Mouse (Mus musculus): ENCODE measurements around the gene Rtl6.

Gene Rtl6

GRCm38 (mm10) chr15:84557189-84557921, at the start of gene Rtl6:
Gene Rtl6 (minus strand): TSS chr15:84557823.
- peak; percentile 48 for DNase-seq (ENCODE audit: low spot score)

- no peak for DNase-seq (ENCODE audit: low spot score)
These were observed 45.8 kb upstream of the Rtl6 start for GRCm38 (mm10) chr15:84603267-84603963.

- no peak for DNase-seq (ENCODE audit: low spot score)
These were observed 43.5 kb upstream of the Rtl6 start for GRCm38 (mm10) chr15:84600977-84601595.

GRCm38 (mm10) chr15:84598911-84599310, 41.3 kb upstream of the Rtl6 start:
- no peak for DNase-seq (ENCODE audit: low spot score)

DNA sequence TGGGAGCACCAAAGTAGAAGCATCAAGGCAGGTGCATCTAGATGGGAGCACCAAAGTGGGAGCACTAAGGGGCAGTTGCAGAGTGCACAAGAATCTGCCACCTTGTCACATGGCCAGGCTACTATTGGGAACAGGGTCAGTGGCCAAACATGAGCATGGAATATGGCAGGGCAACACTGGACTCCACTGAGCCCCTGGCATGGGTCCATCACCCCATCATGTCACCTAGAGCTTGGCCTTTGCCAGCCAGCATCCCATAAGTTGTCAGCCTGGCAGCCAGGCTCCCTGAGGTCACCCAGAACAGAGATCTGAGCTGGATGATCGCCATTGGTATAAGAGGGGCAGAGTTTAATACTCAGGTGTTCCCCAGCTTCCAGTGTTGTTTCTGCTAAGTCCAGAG, 40.2 kb upstream of the Rtl6 start:
- no peak for DNase-seq (ENCODE audit: low spot score)

DNA sequence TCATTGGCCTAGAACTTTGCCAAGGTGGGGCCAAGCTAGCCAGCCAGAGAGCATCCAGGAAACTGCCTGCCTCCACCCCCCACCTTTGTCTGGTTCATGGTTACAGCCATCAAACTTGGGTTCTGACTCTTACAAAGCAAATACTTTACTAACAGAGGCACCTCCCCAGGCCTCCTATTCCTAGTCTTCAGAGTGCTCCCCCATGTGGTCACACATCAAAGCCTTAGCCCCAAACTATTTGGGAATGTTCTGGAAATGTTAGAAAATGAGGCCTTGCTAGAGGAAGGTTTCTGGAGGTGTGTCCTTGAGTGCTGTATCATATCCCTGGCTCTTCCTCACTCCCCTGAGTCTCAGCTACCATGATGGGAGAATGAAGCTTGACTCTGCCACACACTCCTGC, 39.4 kb upstream of the Rtl6 start:
- no peak for DNase-seq (ENCODE audit: low spot score)

DNA sequence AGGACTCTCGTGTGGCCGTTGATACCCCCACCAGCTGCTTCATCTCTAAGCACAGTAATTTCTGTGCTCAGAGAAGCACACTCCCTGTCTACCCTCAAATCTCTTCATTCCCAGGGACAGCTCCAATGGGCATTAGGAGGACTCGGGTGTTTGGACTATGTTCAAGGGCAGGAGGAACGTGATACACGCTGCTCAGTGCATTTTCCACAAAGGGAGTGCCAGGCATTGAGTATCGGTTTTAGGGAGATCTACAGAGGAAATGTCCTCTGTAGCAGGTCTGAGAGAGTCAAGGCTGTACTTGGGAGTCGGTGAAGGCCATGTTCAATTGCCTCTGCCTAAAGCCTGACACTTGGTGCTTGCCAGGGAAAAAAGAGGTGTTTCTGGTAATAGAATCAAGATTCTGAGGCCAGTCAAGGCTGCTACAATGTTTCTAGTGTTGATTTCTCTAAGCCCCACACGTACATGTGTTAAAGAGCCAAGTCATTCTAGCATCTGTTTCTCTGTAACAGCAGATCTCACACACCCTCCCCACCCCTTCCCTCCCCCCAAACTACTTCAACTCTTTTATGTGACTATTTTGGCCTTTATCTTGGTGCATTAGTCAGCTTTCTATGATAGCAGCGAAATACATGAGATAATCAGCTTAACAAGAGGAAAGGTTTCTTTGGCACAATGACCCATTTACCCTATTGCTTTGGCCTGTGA, 37.8 kb upstream of the Rtl6 start:
- no peak for DNase-seq (ENCODE audit: low spot score)

DNA sequence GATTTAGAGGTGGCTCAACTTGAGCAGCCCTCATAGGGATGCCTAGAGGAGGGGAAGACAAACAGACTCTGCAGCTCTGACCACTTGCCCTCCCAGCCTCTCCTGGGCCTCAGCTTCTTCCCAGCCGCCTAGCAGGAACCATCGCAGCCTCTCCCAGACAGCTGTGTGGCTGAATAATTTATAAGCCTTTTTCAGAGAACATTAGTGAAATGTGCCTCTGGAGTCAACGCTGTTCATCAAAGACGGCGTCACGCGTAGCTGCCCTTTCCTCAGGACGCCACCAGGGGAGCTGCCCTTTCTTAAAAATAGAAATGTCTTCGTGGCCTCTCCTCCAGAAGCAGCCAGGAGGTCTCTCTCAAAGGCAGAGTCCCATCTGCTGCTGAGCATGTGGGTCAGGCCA, 35.9 kb upstream of the Rtl6 start:
- no peak for DNase-seq (ENCODE audit: low spot score)

DNA sequence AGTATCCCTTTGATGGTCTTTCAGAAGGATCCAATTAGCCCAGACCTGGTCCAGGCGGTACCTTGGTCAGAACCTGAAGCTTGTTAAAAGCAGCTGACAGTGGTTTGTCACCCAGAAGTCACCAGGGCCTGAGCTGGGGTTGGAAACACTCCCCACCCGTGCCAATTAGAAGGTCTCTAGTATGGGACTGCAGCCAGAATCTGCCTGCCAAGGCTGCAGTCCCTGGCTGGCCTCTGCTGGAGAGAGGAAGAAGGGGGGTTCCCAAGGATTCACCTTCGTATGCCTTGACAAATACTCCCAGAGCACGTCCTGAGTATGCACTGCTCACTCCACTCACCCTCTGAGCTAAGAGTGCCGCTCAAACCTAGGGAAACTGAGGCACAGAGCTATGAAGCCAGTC, 34.6 kb upstream of the Rtl6 start:
- no peak for DNase-seq (ENCODE audit: low spot score)

GRCm38 (mm10) chr15:84591573-84592139, 34.0 kb upstream of the Rtl6 start:
- no peak for DNase-seq (ENCODE audit: low spot score)

DNA sequence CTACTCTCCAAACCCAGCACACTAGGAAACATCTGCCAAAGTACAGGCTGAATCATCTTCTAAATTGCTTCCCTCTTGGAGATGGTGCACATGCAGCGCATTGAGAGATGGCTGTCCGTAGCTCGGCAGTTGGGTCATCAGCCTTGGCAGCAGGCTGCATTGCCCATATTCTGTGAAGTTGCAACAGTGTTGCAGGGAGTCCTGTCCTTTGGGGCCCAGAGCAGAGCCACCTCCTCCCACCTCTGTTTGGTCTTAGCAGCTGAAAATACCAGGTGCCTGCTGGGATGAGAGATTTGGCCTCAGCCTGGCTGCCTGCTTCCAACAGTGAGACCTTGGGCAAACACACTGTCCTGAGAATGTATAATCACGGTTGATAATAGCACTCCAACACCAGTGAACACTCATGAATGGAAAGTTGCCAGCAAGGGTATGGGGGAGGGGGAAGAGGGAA, 30.8 kb upstream of the Rtl6 start:
- DNase-seq (ENCODE audit: low spot score) = no peak

DNA sequence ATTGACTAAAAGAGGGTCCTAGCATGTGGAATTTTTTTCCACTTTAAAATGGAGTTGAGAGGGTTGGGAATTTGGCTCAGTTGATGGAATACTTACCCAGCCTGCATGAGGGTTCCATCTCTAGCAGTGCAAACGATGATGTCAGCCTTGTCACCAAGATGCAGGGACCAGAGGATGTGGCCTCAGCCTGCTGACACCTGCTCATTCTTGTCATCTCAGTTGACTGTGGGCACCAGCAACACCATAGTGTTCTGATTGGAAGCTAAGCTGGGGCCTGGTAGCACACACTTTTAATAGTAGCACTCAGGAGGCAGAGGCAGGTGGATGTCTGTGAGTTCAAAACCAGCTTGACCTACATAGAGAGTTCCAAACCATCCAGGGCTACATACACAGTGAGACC, 21.0 kb upstream of the Rtl6 start:
- no peak for DNase-seq (ENCODE audit: low spot score)

- no peak for DNase-seq (ENCODE audit: low spot score)
These were observed 19.4 kb upstream of the Rtl6 start for GRCm38 (mm10) chr15:84577019-84577418.

DNA sequence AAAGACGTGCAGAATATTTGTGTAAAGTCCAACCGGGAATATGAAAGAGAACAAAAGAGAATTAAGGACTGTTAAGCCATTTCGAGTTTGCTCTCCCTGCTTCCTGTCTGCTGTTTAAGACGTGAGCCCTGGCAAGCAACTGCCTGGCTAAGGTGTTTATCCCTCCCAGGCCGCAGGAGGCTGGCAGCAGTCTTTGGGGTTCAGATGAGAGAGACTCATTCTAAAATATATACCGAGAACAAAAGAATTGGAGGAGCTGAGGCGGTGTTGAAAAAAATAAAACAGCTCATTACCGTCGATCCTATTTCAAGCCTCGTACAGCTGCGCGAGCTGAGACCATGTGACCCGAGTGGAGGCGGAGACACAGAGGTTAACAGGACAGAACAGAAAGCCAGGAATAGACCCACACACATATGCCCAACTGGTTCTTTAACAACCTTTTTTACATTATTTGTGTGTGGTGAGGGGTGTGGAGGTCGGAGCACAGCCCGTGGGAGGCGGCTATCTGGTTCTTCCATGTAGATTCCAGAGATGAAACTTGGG, 9.0 kb upstream of the Rtl6 start:
- DNase-seq (ENCODE audit: low spot score) = no peak

DNA sequence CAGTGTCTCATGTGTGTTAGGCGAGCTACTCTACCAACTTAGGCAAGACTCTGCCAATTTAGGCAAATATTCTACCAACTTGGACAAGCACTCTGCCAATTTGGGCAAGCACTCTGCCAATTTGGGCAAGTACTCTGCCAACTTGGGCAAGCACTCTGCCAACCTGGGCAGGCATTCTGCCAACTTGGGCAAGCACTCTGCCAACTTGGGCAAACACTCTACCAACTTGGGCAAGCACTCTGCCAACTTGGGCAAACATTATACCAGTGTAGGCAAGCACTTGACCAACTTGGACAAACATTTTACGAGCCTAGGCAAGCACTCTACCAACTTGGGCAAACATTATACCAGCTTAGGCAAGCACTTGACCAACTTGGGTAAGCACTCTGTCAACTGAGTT, 3.9 kb upstream of the Rtl6 start:
- DNase-seq (ENCODE audit: low spot score) = no peak

- DNase-seq (ENCODE audit: low spot score) = no peak
These were observed 949 bp downstream of the Rtl6 start for GRCm38 (mm10) chr15:84556674-84557073.

GRCm38 (mm10) chr15:84551065-84551464, 6.6 kb downstream of the Rtl6 start:
- DNase-seq (ENCODE audit: low spot score) = no peak

DNA sequence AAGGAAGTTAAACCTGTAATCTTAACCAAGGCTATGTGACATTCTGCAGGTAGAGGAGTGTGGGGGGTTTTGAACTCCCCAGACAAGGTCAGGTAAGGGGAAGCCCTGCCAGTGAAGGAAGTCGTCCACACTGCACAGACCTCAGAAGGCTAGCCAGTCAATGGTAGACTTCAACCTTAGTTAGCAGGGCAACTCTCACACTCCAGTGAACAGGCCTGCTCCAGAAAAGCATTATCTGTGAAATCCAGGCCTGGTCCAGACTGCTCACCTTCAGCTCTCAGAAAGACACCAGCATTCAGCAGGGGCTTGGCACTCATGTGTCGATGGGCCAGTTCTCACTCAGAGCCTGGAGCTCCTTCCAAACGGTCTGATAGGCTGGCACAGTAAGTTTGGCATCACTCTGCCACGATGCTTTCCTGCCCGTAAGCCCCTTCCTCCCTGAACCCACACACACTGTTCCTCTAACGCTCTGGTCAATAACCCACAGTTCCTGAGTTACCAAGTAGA, 8.3 kb downstream of the Rtl6 start:
- no peak for DNase-seq (ENCODE audit: low spot score)

GRCm38 (mm10) chr15:84546028-84546427, 11.6 kb downstream of the Rtl6 start:
- DNase-seq (ENCODE audit: low spot score) = no peak

- DNase-seq (ENCODE audit: low spot score) = no peak
These were observed 16.4 kb downstream of the Rtl6 start for GRCm38 (mm10) chr15:84541175-84541574.

DNA sequence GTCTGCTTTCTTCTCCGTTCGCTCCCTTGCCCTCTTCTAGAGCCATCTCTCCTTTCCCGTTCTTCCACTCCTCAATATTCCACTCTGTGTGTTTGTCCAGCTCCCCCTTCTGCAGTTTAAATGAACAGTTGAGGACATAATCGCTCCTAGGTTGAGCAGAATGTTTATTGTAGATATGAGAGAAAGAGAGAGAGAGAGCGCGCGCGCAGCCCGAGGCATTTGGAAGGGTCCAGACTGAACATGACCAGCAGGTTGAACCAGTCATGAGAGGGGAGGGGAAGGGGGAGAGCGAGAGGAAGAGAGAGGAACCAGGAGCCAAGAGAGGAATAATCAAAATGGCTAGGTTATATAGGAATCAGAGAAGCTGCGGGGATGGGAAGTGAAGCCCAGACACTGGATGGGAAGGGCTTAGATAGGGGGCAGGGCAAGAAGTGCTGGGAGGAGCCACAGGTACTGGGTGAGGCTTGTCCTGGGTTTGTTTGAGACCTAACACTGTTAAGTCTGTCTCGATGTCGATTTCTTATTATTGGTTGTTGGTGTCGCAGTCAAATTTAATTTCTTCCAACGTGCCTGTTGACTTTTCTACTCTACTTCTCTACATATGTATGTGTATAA, 18.5 kb downstream of the Rtl6 start:
- DNase-seq (ENCODE audit: low spot score) = no peak
